19 mouse cellular contexts compared by ENCODE assay signal in genomic region chr1:86054943-86055342, GRCm38 (mm10). TPM values are rescaled to one million over a fixed set of nuclear protein-coding genes. Genes with fewer than 3 reads are reported as not detected.
"Had no signal": no experiment of that assay in that cellular context is flagged by ENCODE, and none has a peak within 500 bp of the region (broad histone marks: within the 10 kb centered on the region; RNA-seq: fewer than 3 reads in every experiment).

No protein-coding gene starts in this region.

- H3K27ac ChIP-seq: kidney, embryonic 15.5 days; limb, embryonic 13.5 days; midbrain, embryonic 13.5 days had no signal

- H3K27me3 ChIP-seq: kidney, embryonic 15.5 days; midbrain, embryonic 13.5 days; neural tube, embryonic 15.5 days had no signal

- H3K4me3 ChIP-seq: kidney, embryonic 15.5 days; limb, embryonic 13.5 days; midbrain, embryonic 13.5 days; neural tube, embryonic 15.5 days had no signal

- ATAC-seq: hindbrain, postnatal 0 days; midbrain, embryonic 13.5 days had no signal

- DNase-seq: kidney, adult 2 months; kidney, postnatal 14 days; lung, adult 18-20 months; right cerebral cortex, adult 18-20 months; thymus, adult 18-20 months; thymus, postnatal 25 days had no signal

- H3K36me3 ChIP-seq: kidney, embryonic 15.5 days; limb, embryonic 13.5 days; midbrain, embryonic 13.5 days; neural tube, embryonic 15.5 days had no signal

- H3K4me2 ChIP-seq: kidney, embryonic 15.5 days; limb, embryonic 13.5 days; midbrain, embryonic 13.5 days; neural tube, embryonic 15.5 days had no signal

- H3K9me3 ChIP-seq: kidney, embryonic 15.5 days; limb, embryonic 13.5 days; midbrain, embryonic 13.5 days; neural tube, embryonic 15.5 days had no signal

- H3K9ac ChIP-seq: kidney, embryonic 15.5 days; limb, embryonic 13.5 days; midbrain, embryonic 13.5 days; neural tube, embryonic 15.5 days had no signal

RNA-seq across cellular contexts. Expression of gene 2810459M11Rik, which starts 9.3 kb away (rescaled TPM):
- total RNA-seq: megakaryocyte-erythroid progenitor cell, adult 5-6 weeks had no signal

RNA-seq across cellular contexts. Expression of gene Spata3, which starts 38.3 kb away (rescaled TPM):
- total RNA-seq: megakaryocyte-erythroid progenitor cell, adult 5-6 weeks; midbrain, postnatal 0 days had no signal
- polyA plus RNA-seq: intestine, embryonic 14.5 days; kidney, embryonic 15.5 days; large intestine, adult 2 months; limb, embryonic 13.5 days; lung, embryonic 16.5 days; midbrain, embryonic 13.5 days; neural tube, embryonic 11.5 days had no signal

RNA-seq across cellular contexts. Expression of gene Htr2b, which starts 56.8 kb away (rescaled TPM):
- total RNA-seq: hindbrain, postnatal 0 days; layer of hippocampus, postnatal 25 days; left cerebral cortex, postnatal 36 days; megakaryocyte-erythroid progenitor cell, adult 5-6 weeks; midbrain, postnatal 0 days had no signal
- polyA plus RNA-seq: neural tube, embryonic 11.5 days had no signal
